ENCODE assay signal across 13 mouse cellular contexts in genomic region chr16:40897768-40898327, GRCm38 (mm10).
"Had no signal": no experiment of that assay in that cellular context is flagged by ENCODE, and none has a peak within 500 bp of the region (broad histone marks: within the 10 kb centered on the region; RNA-seq: fewer than 3 reads in every experiment).

No protein-coding gene starts in this region.

- H3K27me3 ChIP-seq: liver, embryonic 15.5 days had no signal

- H3K9me3 ChIP-seq: limb, embryonic 10.5 days; liver, embryonic 15.5 days had no signal

- DNase-seq: kidney, adult 8-10 months; kidney, postnatal 25 days; lung, adult 2 months; lung, postnatal 36 days; right cerebral cortex, adult 18-20 months; right cerebral cortex, postnatal 25 days; thymus, postnatal 14 days had no signal

- H3K4me2 ChIP-seq: liver, embryonic 11.5 days; liver, embryonic 15.5 days had no signal

- H3K27ac ChIP-seq: left cerebral cortex, adult 2 months; limb, embryonic 10.5 days; liver, embryonic 15.5 days; stomach, postnatal 0 days had no signal

- H3K4me3 ChIP-seq: left cerebral cortex, adult 2 months; limb, embryonic 10.5 days; liver, embryonic 15.5 days had no signal

- ATAC-seq: lung, postnatal 0 days had no signal

- H3K9ac ChIP-seq: liver, embryonic 15.5 days had no signal

- H3K4me1 ChIP-seq: limb, embryonic 10.5 days; liver, embryonic 15.5 days had no signal

- H3K36me3 ChIP-seq: limb, embryonic 10.5 days; liver, embryonic 15.5 days had no signal
